Mouse (Mus musculus): ENCODE measurements at regions not wholly inside any gene's neighbourhood (a gene's known extent, or its start where the extent isn't known, plus 50 kb on each side); places are given as distances from the start of the nearest gene placed in this dataset.
A peak's percentile ranks its signal among the peaks of the same experiment; 100 is the strongest.

GRCm38 (mm10) chr16:29993111-29993510 is 71.1 kb upstream of the Hes1 start:
- H3K27me3 ChIP-seq: peaks cover 15% of the 10 kb centered on the region
- no peaks in the 10 kb centered on the region for H3K36me3 ChIP-seq
- 0 out of 2 replicates have a peak, but pooled peaks have one; percentile 34 for ATAC-seq (ENCODE audit: low read depth)
- peaks cover 17% of the 10 kb centered on the region for H3K4me1 ChIP-seq (replicated peaks)
- no peaks in the 10 kb centered on the region for H3K9me3 ChIP-seq
- H3K4me2 ChIP-seq: no peak overlapping the region
- H3K9ac ChIP-seq: no peak overlapping the region
- no peak overlapping the region for H3K4me3 ChIP-seq
- H3K27ac ChIP-seq (replicated peaks): no peak overlapping the region
- WGBS: 73% methylated on average over 7 of the region's 7 CpGs

- 28% methylated on average over 6 of the region's 6 CpGs for WGBS
- no peak overlapping the region for H3K9ac ChIP-seq
- peaks cover 17% of the 10 kb centered on the region for H3K4me1 ChIP-seq (replicated peaks)
- H3K9me3 ChIP-seq: no peaks in the 10 kb centered on the region
- peaks cover 18% of the 10 kb centered on the region for H3K27me3 ChIP-seq
- ATAC-seq (ENCODE audit: low read depth): no peak
- no peak overlapping the region for H3K4me2 ChIP-seq
- no peaks in the 10 kb centered on the region for H3K36me3 ChIP-seq
- no peak overlapping the region for H3K4me3 ChIP-seq
- H3K27ac ChIP-seq (replicated peaks): no peak overlapping the region
Measured at GRCm38 (mm10) chr16:29993535-29993934, 70.6 kb upstream of the Hes1 start.

DNA sequence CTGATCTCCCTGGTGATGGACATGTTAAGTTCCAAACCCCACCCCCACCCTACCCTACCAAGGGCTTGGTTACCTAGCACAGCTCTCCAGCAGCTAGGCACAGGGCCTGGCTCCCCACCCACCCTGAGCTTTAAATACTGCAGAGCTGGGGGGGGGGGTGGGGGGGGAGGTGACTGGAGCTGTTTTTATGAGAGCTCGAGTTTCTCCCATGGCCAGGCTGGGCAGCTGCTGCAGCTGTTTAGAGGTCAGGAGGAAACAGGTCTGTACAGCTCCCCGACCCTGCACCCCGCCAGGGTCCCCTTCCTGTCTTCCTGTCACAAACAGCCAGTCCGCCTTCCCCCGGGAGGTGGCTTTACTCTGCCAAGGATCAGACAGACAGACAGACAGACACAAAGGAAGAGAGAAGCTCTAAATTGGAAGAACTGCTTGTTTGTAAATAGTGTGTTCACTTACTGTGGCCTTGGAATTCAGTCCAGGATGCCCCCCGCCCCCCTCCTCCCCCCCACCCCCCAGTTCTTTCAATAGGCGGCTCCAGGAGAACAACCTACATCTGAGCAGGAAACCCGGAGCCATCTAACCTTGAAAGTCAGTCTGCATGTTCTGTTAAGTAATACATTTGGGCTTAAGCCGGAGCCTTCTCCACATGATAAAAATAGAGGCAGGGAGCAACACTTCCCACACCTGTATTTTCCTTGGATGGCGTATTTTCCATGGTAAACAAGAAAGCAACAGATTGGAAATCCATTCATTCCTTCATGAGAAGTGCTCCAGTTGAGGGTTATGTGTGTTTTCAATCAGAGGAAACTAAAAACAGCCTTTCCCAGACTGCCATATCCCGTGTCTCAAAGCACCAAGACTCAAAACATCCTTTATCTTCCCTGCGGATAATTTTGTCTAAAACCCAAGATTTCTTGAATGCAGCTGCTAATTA is 67.8 kb upstream of the Hes1 start:
- Histone ChIP-seq H3K9me3 (no peaks in the 10 kb centered on the region), H3K27me3 (peaks cover 18% of the 10 kb centered on the region), H3K9ac (no peak overlapping the region), H3K4me3 (no peak overlapping the region), H3K27ac (replicated peaks) (no peak overlapping the region), H3K4me2 (no peak overlapping the region), H3K36me3 (no peaks in the 10 kb centered on the region), H3K4me1 (replicated peaks) (peaks cover 17% of the 10 kb centered on the region)
- no peak for ATAC-seq (ENCODE audit: low read depth)
- 38% methylated on average over 12 of the region's 12 CpGs for whole genome bisulfite sequencing

DNA sequence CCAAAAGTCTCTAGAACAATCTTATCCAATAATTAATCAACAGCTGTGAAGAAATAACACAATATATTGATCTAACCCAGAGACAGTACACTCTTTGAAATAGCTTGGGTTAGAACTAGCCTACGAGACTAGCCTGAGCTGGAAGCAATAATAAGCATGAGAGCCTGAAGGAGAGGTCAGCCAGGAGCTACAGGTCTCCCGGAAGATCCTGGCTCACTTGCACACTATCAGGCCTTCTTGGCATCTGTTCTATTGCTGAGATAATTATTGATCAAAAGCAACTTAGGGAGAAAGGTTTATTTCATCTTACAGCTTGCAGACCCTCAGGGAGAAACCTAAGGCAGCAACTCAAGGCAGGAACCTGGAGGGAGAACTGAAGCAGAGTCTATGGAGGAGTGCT is 64.0 kb upstream of the Hes1 start:
- WGBS: 79% methylated on average over 2 of the region's 2 CpGs
- Histone ChIP-seq H3K4me3 (no peak overlapping the region), H3K9me3 (no peaks in the 10 kb centered on the region), H3K27ac (replicated peaks) (no peak overlapping the region), H3K9ac (no peak overlapping the region), H3K4me2 (no peak overlapping the region), H3K4me1 (replicated peaks) (peaks cover 9% of the 10 kb centered on the region; the same call in 1 of the 2 replicates), H3K27me3 (peaks cover 17% of the 10 kb centered on the region), H3K36me3 (no peaks in the 10 kb centered on the region)
- no peak for ATAC-seq (ENCODE audit: low read depth)

DNA sequence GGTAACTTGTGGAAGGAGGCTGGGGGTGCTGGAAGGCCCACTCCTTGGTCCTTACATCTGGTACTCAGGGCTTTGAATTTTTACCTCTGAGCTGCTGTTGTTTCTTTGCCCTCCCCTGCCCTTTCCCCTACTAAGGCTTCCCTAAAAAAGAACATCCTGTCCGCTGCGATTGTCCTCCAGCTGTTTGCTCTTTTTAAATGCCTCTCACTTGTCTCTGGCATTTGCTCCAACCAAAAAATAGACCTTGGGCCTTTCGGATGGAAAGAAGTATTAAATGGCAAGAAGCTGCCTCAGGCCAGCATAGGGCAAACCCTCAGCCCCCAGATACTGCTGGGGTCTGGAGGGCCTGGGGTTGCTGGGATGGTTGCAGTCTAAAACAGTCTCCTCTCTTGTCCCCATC is 59.1 kb upstream of the Hes1 start:
- WGBS: 67% methylated on average over 3 of the region's 3 CpGs
- H3K27me3 ChIP-seq: peaks cover 42% of the 10 kb centered on the region

DNA sequence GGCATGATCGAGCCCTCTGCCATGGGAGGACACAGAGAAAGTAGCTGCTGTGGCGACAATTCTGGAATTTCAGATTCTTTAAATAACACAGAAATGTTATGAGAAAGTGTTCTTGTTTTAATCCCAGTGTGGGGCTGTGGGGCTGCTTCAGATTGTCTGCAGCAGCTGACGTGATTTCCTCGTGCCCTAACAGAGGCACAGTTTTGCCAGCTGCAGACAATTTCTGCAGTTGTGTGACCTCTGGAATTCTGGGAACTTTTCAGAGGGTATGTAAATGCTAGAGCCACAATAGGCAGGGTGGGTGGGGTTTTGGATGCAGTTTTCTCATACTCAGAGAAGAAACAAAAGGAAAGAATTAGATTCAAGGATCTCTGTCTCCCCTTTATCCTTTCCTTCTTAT is 57.4 kb upstream of the Hes1 start:
- no peak for ATAC-seq (ENCODE audit: low read depth)
- Histone ChIP-seq H3K9ac (no peak overlapping the region), H3K4me1 (replicated peaks) (peaks cover 25% of the 10 kb centered on the region), H3K27me3 (peaks cover 52% of the 10 kb centered on the region), H3K4me3 (no peak overlapping the region), H3K4me2 (no peak overlapping the region), H3K27ac (replicated peaks) (no peak overlapping the region), H3K36me3 (no peaks in the 10 kb centered on the region), H3K9me3 (no peaks in the 10 kb centered on the region)
- WGBS: 63% methylated on average over 4 of the region's 4 CpGs

More for the DNA sequence above, 59.1 kb upstream of the Hes1 start:
- Histone ChIP-seq H3K27ac (replicated peaks) (no peak overlapping the region), H3K4me3 (no peak overlapping the region), H3K36me3 (no peaks in the 10 kb centered on the region), H3K9me3 (no peaks in the 10 kb centered on the region), H3K4me1 (replicated peaks) (peaks cover 25% of the 10 kb centered on the region), H3K9ac (no peak overlapping the region), H3K4me2 (no peak overlapping the region)
- ATAC-seq (ENCODE audit: low read depth): no peak

DNA sequence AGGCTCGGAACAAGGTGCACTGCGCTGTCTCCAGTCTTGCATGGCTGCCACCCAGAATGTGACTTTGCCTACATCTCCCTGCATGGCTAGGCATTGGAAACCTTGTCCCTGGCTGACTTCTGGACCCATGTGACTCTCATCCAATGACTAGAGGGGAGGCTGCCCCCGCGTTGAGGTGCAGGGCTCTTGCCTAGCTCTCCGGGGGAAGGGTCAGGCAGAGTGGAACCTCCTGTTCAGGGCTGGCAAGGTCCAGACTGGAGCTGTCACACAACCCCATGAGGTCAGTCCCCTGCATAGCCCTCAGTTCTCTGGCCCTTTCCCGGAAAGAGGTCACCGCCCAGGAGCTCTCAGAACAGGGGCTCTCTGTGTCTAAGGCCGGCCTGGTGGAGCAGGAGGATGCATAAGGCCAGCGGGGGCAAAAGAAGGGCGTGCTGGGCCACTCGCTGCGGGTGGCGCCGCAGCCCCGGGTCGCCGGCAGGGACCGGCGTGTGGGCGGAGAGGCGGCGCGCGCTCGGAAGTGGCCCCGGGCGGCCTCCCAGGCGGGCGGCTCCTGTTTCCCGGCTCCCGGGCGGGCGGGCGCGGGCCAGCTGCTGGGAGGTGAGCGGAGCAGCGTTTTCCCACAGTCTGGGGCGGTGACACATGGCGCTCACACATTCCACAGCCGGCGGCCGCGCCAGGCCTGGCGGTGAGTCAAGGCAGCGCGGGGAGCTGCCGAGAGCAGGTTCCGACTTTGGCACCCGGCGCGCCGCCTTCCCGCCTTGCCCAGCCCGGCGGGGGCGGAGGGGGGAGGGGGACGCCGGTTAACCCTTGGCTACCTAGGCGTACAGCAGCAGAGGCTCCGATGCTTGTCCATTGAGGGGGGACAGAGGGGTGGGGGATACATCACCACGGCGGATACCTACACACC is 55.5 kb upstream of the Hes1 start:
- H3K27ac ChIP-seq (replicated peaks): peak overlapping the region; percentile 61
- H3K4me3 ChIP-seq: peak overlapping the region; percentile 45
- H3K4me2 ChIP-seq: peak overlapping the region; percentile 86
- no peaks in the 10 kb centered on the region for H3K9me3 ChIP-seq
- WGBS: 1% methylated on average over 58 of the region's 62 CpGs
- no peaks in the 10 kb centered on the region for H3K36me3 ChIP-seq
- peak; percentile 96 for ATAC-seq (ENCODE audit: low read depth)
- H3K4me1 ChIP-seq (replicated peaks): peaks cover 21% of the 10 kb centered on the region
- peak overlapping the region; percentile 73 for H3K9ac ChIP-seq
- H3K27me3 ChIP-seq: peaks cover 54% of the 10 kb centered on the region

DNA sequence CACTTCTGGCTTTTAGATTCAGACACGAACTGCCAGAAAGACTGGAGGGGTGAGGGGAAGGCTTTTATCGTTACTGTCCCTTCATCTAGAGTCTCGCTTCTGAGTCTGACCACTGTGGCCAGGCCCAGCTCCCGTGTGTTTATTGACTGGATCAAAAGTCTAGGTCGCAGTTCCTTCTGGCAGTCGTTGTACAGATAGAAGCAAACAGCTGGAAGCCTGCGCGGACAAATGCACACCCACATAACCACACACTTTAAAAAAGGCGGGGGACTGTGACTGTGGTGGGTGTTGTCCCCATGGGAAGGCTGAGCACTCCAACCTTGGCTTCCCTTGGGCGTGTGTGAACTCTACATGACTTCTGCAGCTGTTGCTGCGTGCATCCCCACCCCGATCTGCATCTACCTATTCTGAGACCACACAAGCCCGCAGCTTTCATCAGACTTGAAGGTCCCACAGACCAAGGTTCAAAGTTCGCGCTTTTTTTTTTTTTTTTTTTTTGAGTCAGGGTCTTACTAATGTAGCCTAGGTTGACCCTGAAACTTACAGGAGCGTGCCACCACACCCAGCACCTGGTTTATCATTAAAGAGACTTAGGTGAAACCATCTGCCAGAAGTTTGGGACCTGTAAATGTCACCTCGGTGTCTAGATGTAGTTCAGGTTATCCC is 54.5 kb upstream of the Hes1 start:
- Histone ChIP-seq H3K27me3 (peaks cover 54% of the 10 kb centered on the region), H3K36me3 (no peaks in the 10 kb centered on the region), H3K4me1 (replicated peaks) (peaks cover 21% of the 10 kb centered on the region), H3K9me3 (no peaks in the 10 kb centered on the region), H3K4me3 (peak overlapping the region; percentile 45), H3K27ac (replicated peaks) (no peak overlapping the region), H3K9ac (peak overlapping the region; percentile 73), H3K4me2 (peak overlapping the region; percentile 86)
- 15% methylated on average over 17 of the region's 17 CpGs for WGBS
- ATAC-seq (ENCODE audit: low read depth): peak; percentile 13; the same call in 1 of the 2 replicates

DNA sequence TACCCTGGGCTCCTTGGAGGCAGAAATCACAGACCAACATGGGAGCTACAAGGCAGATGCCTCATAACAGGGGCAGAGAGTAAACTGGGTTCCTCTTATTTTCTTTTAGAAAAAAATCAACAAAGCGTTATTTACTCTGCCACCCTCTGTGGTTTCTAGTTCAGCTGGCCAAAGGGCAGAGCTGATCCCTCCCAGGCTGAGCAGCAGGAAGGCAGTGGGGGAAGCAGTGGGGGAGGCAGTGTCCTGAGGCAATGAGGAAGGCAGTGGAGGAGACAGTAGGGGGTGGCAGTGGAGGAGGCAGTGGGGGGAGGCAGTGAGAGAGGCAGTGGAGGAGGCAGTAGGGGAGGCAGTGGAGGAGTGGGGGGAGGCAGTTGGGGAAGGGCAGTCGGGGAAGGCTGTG is 51.1 kb upstream of the Hes1 start:
- WGBS: 63% methylated on average over 2 of the region's 2 CpGs
- H3K27ac ChIP-seq (replicated peaks): no peak overlapping the region
- H3K36me3 ChIP-seq: no peaks in the 10 kb centered on the region
- H3K9me3 ChIP-seq: no peaks in the 10 kb centered on the region
- H3K4me2 ChIP-seq: no peak overlapping the region
- ATAC-seq (ENCODE audit: low read depth): no peak
- H3K9ac ChIP-seq: no peak overlapping the region
- H3K4me1 ChIP-seq (replicated peaks): peaks cover 34% of the 10 kb centered on the region
- H3K4me3 ChIP-seq: no peak overlapping the region
- peaks cover 30% of the 10 kb centered on the region for H3K27me3 ChIP-seq

- Histone ChIP-seq H3K4me3 (no peak overlapping the region), H3K27ac (replicated peaks) (no peak overlapping the region), H3K9ac (no peak overlapping the region), H3K9me3 (no peaks in the 10 kb centered on the region), H3K4me2 (no peak overlapping the region), H3K4me1 (replicated peaks) (peaks cover 28% of the 10 kb centered on the region), H3K27me3 (peaks cover 33% of the 10 kb centered on the region), H3K36me3 (no peaks in the 10 kb centered on the region)
- WGBS: 81% methylated on average over 9 of the region's 9 CpGs
- no peak for ATAC-seq (ENCODE audit: low read depth)
Measured at GRCm38 (mm10) chr16:30013943-30014342, 50.2 kb upstream of the Hes1 start.
